Mouse (Mus musculus): ENCODE results near the gene Ccin. TPM values are rescaled to one million over a fixed set of nuclear protein-coding genes. Genes with fewer than 3 reads are reported as not detected.
A peak's percentile ranks its signal among the peaks of the same experiment; 100 is the strongest.

Gene Ccin
- total and polyA plus RNA-seq, 3 experiments: 0.16 TPM; not detected in 2

GRCm38 (mm10) chr4:44003622-44004021 is 20.3 kb downstream of the Ccin start:
- H3K9ac ChIP-seq (ENCODE audit: low read depth, low read length): no peak overlapping the region
- no peak overlapping the region for H3K27ac ChIP-seq
- intact Hi-C loops (cut with DNase I): no loop called here
- no peaks in the 10 kb centered on the region for H3K27me3 ChIP-seq (ENCODE audit: control insufficient read depth, insufficient read depth, low read length)
- no peaks in the 10 kb centered on the region for H3K79me2 ChIP-seq (replicated peaks; ENCODE audit: control insufficient read depth, insufficient read depth, low read length)
- H3K36me3 ChIP-seq (ENCODE audit: control insufficient read depth, insufficient read depth, low read length): no peaks in the 10 kb centered on the region
- WGBS: 69% methylated on average over 6 of the region's 6 CpGs
- no peak for TF ChIP-seq EP300 (IDR thresholded peaks at IDR 0.05; ENCODE audit: insufficient read depth, low read depth, low read length)
- TF ChIP-seq POLR2A (IDR thresholded peaks at IDR 0.05; ENCODE audit: insufficient read depth, low read depth, low read length): no peak
- TF ChIP-seq CTCF (IDR thresholded peaks at IDR 0.05): no peak
- DNase-seq: no peak
- H3K4me3 ChIP-seq: no peak overlapping the region
- H3K4me1 ChIP-seq (ENCODE audit: control insufficient read depth, insufficient read depth, low read length): no peaks in the 10 kb centered on the region

- no peak within 1 kb of the TSS for H3K4me3 ChIP-seq
- no peak for TF ChIP-seq POLR2A (IDR thresholded peaks at IDR 0.05; ENCODE audit: insufficient read depth, low read depth, low read length)
- no peak for TF ChIP-seq EP300 (IDR thresholded peaks at IDR 0.05; ENCODE audit: insufficient read depth, low read depth, low read length)
- no peak for TF ChIP-seq CTCF (IDR thresholded peaks at IDR 0.05)
- no peak for DNase-seq
- no peak within 1 kb of the TSS for H3K9ac ChIP-seq (ENCODE audit: low read depth, low read length)
- no peaks in the 10 kb centered on the region for H3K27me3 ChIP-seq (ENCODE audit: control insufficient read depth, insufficient read depth, low read length)
- intact Hi-C loops (cut with DNase I): no loop called here
- no peaks in the 10 kb centered on the region for H3K4me1 ChIP-seq (ENCODE audit: control insufficient read depth, insufficient read depth, low read length)
- WGBS: 65% methylated on average over 5 of the region's 5 CpGs
- no peak within 1 kb of the TSS for H3K27ac ChIP-seq
- no peaks in the 10 kb centered on the region for H3K36me3 ChIP-seq (ENCODE audit: control insufficient read depth, insufficient read depth, low read length)
- no peaks in the 10 kb centered on the region for H3K79me2 ChIP-seq (replicated peaks; ENCODE audit: control insufficient read depth, insufficient read depth, low read length)
Measured at GRCm38 (mm10) chr4:44004126-44004525, 20.8 kb downstream of the Ccin start, which contains the start of gene Clta. Gene Clta, plus strand, starts transcription at chr4:44004452.

GRCm38 (mm10) chr4:44004623-44005409 is 21.5 kb downstream of the Ccin start:
- H3K27me3 ChIP-seq (ENCODE audit: control insufficient read depth, insufficient read depth, low read length): no peaks in the 10 kb centered on the region
- whole genome bisulfite sequencing: 77% methylated on average over 3 of the region's 3 CpGs
- intact Hi-C loops (cut with DNase I): no loop called here
- H3K27ac ChIP-seq: no peak overlapping the region
- no peak overlapping the region for H3K4me3 ChIP-seq
- no peak for DNase-seq
- no peaks in the 10 kb centered on the region for H3K79me2 ChIP-seq (replicated peaks; ENCODE audit: control insufficient read depth, insufficient read depth, low read length)
- H3K9ac ChIP-seq (ENCODE audit: low read depth, low read length): no peak overlapping the region
- H3K4me1 ChIP-seq (ENCODE audit: control insufficient read depth, insufficient read depth, low read length): no peaks in the 10 kb centered on the region
- TF ChIP-seq EP300 (IDR thresholded peaks at IDR 0.05; ENCODE audit: insufficient read depth, low read depth, low read length): no peak
- H3K36me3 ChIP-seq (ENCODE audit: control insufficient read depth, insufficient read depth, low read length): no peaks in the 10 kb centered on the region

GRCm38 (mm10) chr4:44010176-44010575 is 26.9 kb downstream of the Ccin start:
- no peak for DNase-seq
- H3K27me3 ChIP-seq (ENCODE audit: control insufficient read depth, insufficient read depth, low read length): no peaks in the 10 kb centered on the region
- peaks cover 8% of the 10 kb centered on the region for H3K4me1 ChIP-seq (ENCODE audit: control insufficient read depth, insufficient read depth, low read length)
- no peak for TF ChIP-seq EP300 (IDR thresholded peaks at IDR 0.05; ENCODE audit: insufficient read depth, low read depth, low read length)
- no peak for TF ChIP-seq POLR2A (IDR thresholded peaks at IDR 0.05; ENCODE audit: insufficient read depth, low read depth, low read length)
- TF ChIP-seq CTCF (IDR thresholded peaks at IDR 0.05): 0 out of 2 replicates have a peak, but pooled peaks have one; percentile 9
- H3K27ac ChIP-seq: no peak overlapping the region
- peaks cover 13% of the 10 kb centered on the region for H3K36me3 ChIP-seq (ENCODE audit: control insufficient read depth, insufficient read depth, low read length)
- 93% methylated on average over 1 of the region's 1 CpGs for WGBS
- no peak overlapping the region for H3K9ac ChIP-seq (ENCODE audit: low read depth, low read length)
- peaks cover 6% of the 10 kb centered on the region for H3K79me2 ChIP-seq (replicated peaks; ENCODE audit: control insufficient read depth, insufficient read depth, low read length)
- intact Hi-C loops (cut with DNase I): no loop called here
- no peak overlapping the region for H3K4me3 ChIP-seq

DNA sequence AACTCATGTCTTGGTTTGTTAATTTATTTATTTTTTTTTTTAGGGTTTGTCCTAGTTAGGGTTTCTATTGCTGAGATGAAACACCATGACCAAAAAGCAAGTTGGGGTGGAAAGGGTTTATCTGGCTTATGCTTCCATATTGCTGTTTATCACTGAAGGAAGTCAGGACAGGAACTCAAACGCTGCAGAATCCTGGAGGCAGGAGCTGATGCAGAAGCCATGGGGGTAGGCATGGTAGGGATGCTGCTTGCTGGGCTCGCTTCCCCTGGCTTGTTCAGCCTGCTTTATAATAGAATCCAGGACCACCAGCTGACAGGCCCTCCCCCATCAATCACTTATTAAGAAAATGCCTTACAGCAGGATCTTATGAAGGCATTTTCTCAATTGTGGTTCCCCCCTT is 27.6 kb downstream of the Ccin start:
- no peak for DNase-seq
- Histone ChIP-seq H3K4me1 (ENCODE audit: control insufficient read depth, insufficient read depth, low read length) (peaks cover 10% of the 10 kb centered on the region), H3K36me3 (ENCODE audit: control insufficient read depth, insufficient read depth, low read length) (peaks cover 15% of the 10 kb centered on the region), H3K27me3 (ENCODE audit: control insufficient read depth, insufficient read depth, low read length) (no peaks in the 10 kb centered on the region), H3K9ac (ENCODE audit: low read depth, low read length) (no peak overlapping the region), H3K4me3 (no peak overlapping the region), H3K79me2 (replicated peaks; ENCODE audit: control insufficient read depth, insufficient read depth, low read length) (peaks cover 8% of the 10 kb centered on the region), H3K27ac (no peak overlapping the region)
- intact Hi-C loops (cut with DNase I): no loop called here
- 52% methylated on average over 2 of the region's 2 CpGs for WGBS
- TF ChIP-seq POLR2A (IDR thresholded peaks at IDR 0.05; ENCODE audit: insufficient read depth, low read depth, low read length) (no peak), EP300 (IDR thresholded peaks at IDR 0.05; ENCODE audit: insufficient read depth, low read depth, low read length) (no peak), CTCF (IDR thresholded peaks at IDR 0.05) (no peak)

- intact Hi-C loops (cut with DNase I): no loop called here
Measured at GRCm38 (mm10) chr4:44011799-44012198, 28.5 kb downstream of the Ccin start.

More at GRCm38 (mm10) chr4:44011799-44012198, 28.5 kb downstream of the Ccin start:
- TF ChIP-seq CTCF (IDR thresholded peaks at IDR 0.05): no peak
- no peak for TF ChIP-seq EP300 (IDR thresholded peaks at IDR 0.05; ENCODE audit: insufficient read depth, low read depth, low read length)
- TF ChIP-seq POLR2A (IDR thresholded peaks at IDR 0.05; ENCODE audit: insufficient read depth, low read depth, low read length): no peak
- no peaks in the 10 kb centered on the region for H3K27me3 ChIP-seq (ENCODE audit: control insufficient read depth, insufficient read depth, low read length)
- H3K4me1 ChIP-seq (ENCODE audit: control insufficient read depth, insufficient read depth, low read length): peaks cover 10% of the 10 kb centered on the region
- H3K36me3 ChIP-seq (ENCODE audit: control insufficient read depth, insufficient read depth, low read length): peaks cover 18% of the 10 kb centered on the region
- 71% methylated on average over 3 of the region's 3 CpGs for WGBS
- H3K79me2 ChIP-seq (replicated peaks; ENCODE audit: control insufficient read depth, insufficient read depth, low read length): peaks cover 8% of the 10 kb centered on the region
- DNase-seq: no peak
- H3K4me3 ChIP-seq: peak overlapping the region; percentile 70
- no peak overlapping the region for H3K9ac ChIP-seq (ENCODE audit: low read depth, low read length)
- peak overlapping the region; percentile 75 for H3K27ac ChIP-seq

Measured in heart, adult 2 months (tissue).